ENCODE assay signal across 8 mouse cellular contexts in genomic region chr8:83914860-83915259, GRCm38 (mm10). TPM values are rescaled to one million over a fixed set of nuclear protein-coding genes. Genes with fewer than 3 reads are reported as not detected.
DNase-seq lines count a peak whose midpoint lies in the region; ATAC-seq and TF ChIP-seq lines count a peak whose summit lies in the region.

No protein-coding gene starts in this region.

- H3K4me1 ChIP-seq in hindbrain, postnatal 0 days (ENCODE audit: insufficient read depth, low read length) = peaks cover 8% of the 10 kb centered on the region; the same call in 1 of the 2 replicates
- H3K4me1 ChIP-seq in hindbrain, embryonic 12.5 days = peaks cover 13% of the 10 kb centered on the region
- H3K4me1 ChIP-seq in midbrain, embryonic 13.5 days (replicated peaks) = peaks cover 42% of the 10 kb centered on the region
- peaks cover 2% of the 10 kb centered on the region; the same call in 1 of the 2 replicates for H3K4me1 ChIP-seq in midbrain, embryonic 16.5 days (ENCODE audit: control insufficient read depth, insufficient read depth, low read length)

- H3K9me3 ChIP-seq in hindbrain, postnatal 0 days (ENCODE audit: low read length) = no peaks in the 10 kb centered on the region
- no peaks in the 10 kb centered on the region for H3K9me3 ChIP-seq in hindbrain, embryonic 12.5 days (replicated peaks)
- H3K9me3 ChIP-seq in midbrain, embryonic 13.5 days = no peaks in the 10 kb centered on the region
- H3K9me3 ChIP-seq in midbrain, embryonic 16.5 days (replicated peaks; ENCODE audit: control insufficient read depth, low read length, poor library complexity, severe bottlenecking) = no peaks in the 10 kb centered on the region

- H3K9ac ChIP-seq in hindbrain, postnatal 0 days (replicated peaks; ENCODE audit: low read length) = no peak overlapping the region
- H3K9ac ChIP-seq in hindbrain, embryonic 12.5 days = no peak overlapping the region
- H3K9ac ChIP-seq in midbrain, embryonic 13.5 days (replicated peaks) = no peak overlapping the region
- no peak overlapping the region for H3K9ac ChIP-seq in midbrain, embryonic 16.5 days (ENCODE audit: low read depth, low read length)

- WGBS in hindbrain, postnatal 0 days = 60% methylated on average over 5 of the region's 5 CpGs
- WGBS in hindbrain, embryonic 12.5 days = 58% methylated on average over 5 of the region's 5 CpGs
- WGBS in midbrain, embryonic 13.5 days = 72% methylated on average over 5 of the region's 5 CpGs
- 70% methylated on average over 5 of the region's 5 CpGs for WGBS in midbrain, embryonic 16.5 days

- H3K27me3 ChIP-seq in hindbrain, postnatal 0 days (ENCODE audit: insufficient read depth, low read length) = no peaks in the 10 kb centered on the region
- no peaks in the 10 kb centered on the region for H3K27me3 ChIP-seq in hindbrain, embryonic 12.5 days
- H3K27me3 ChIP-seq in midbrain, embryonic 13.5 days = no peaks in the 10 kb centered on the region
- no peaks in the 10 kb centered on the region for H3K27me3 ChIP-seq in midbrain, embryonic 16.5 days (ENCODE audit: control insufficient read depth, insufficient read depth, low read depth, low read length)

- peak; percentile 33; the same call in 1 of the 2 replicates for ATAC-seq in hindbrain, postnatal 0 days
- no peak for ATAC-seq in hindbrain, embryonic 12.5 days (ENCODE audit: low FRiP score)
- ATAC-seq in midbrain, embryonic 13.5 days = peak; percentile 19; the same call in 1 of the 2 replicates
- ATAC-seq in midbrain, embryonic 16.5 days = no peak

- H3K4me3 ChIP-seq in hindbrain, postnatal 0 days (ENCODE audit: low read length) = no peak overlapping the region
- no peak overlapping the region for H3K4me3 ChIP-seq in hindbrain, embryonic 12.5 days
- no peak overlapping the region for H3K4me3 ChIP-seq in midbrain, embryonic 13.5 days (replicated peaks)
- no peak overlapping the region for H3K4me3 ChIP-seq in midbrain, embryonic 16.5 days (ENCODE audit: low read depth, low read length)

- peak; percentile 52 for DNase-seq in adrenal gland, postnatal 14 days
- no peak for DNase-seq in adrenal gland, adult 2 months
- no peak for DNase-seq in hindbrain, postnatal 0 days (ENCODE audit: low spot score)
- peak; percentile 40 for DNase-seq in lung, postnatal 36 days
- no peak for DNase-seq in gastrocnemius, postnatal 10 days

- H3K36me3 ChIP-seq in hindbrain, postnatal 0 days (ENCODE audit: insufficient read depth, low read length) = peaks cover 5% of the 10 kb centered on the region; the same call in 1 of the 2 replicates
- peaks cover 25% of the 10 kb centered on the region for H3K36me3 ChIP-seq in hindbrain, embryonic 12.5 days
- peaks cover 26% of the 10 kb centered on the region for H3K36me3 ChIP-seq in midbrain, embryonic 13.5 days
- H3K36me3 ChIP-seq in midbrain, embryonic 16.5 days (ENCODE audit: control insufficient read depth, insufficient read depth, low read length) = peaks cover 5% of the 10 kb centered on the region; the same call in 1 of the 2 replicates

- H3K27ac ChIP-seq in hindbrain, postnatal 0 days = no peak overlapping the region
- no peak overlapping the region for H3K27ac ChIP-seq in hindbrain, embryonic 12.5 days
- H3K27ac ChIP-seq in midbrain, embryonic 13.5 days = no peak overlapping the region
- H3K27ac ChIP-seq in midbrain, embryonic 16.5 days (ENCODE audit: low read length) = no peak overlapping the region

- H3K4me2 ChIP-seq in hindbrain, postnatal 0 days (ENCODE audit: low read depth, low read length) = no peak overlapping the region
- no peak overlapping the region for H3K4me2 ChIP-seq in hindbrain, embryonic 12.5 days (replicated peaks)
- no peak overlapping the region for H3K4me2 ChIP-seq in midbrain, embryonic 13.5 days (replicated peaks)
- no peak overlapping the region for H3K4me2 ChIP-seq in midbrain, embryonic 16.5 days (ENCODE audit: low read length)

- TF ChIP-seq CTCF in hindbrain, postnatal 0 days (IDR thresholded peaks at IDR 0.05; ENCODE audit: low read depth) = no peak

RNA-seq across cellular contexts. Expression of gene Adgrl1, which starts 15.0 kb away (rescaled TPM):
- total RNA-seq in adrenal gland, postnatal 14 days (2021) = 63.1 and 64.1 TPM in 2 replicates
- 10 to 100 TPM; 58.4 to 97.0 TPM for total RNA-seq in adrenal gland, adult 2 months (2021)
- polyA plus RNA-seq in adrenal gland, adult 2 months (2012; rRNA removed) = 101 and 112 TPM in 2 replicates
- 393 and 469 TPM in 2 replicates for total RNA-seq in hindbrain, postnatal 0 days (2014; rRNA removed)
- polyA plus RNA-seq in hindbrain, postnatal 0 days (2015; fragmentation: Nextera tagmentation; extraction: Ambion mirVana) = 54.2 and 54.6 TPM in 2 replicates
- polyA plus RNA-seq in hindbrain, embryonic 12.5 days (2016; fragmentation: Nextera tagmentation; extraction: Ambion mirVana) = 38.7 and 41.5 TPM in 2 replicates
- 45.1 and 46.1 TPM in 2 replicates for polyA plus RNA-seq in midbrain, embryonic 13.5 days (2015; fragmentation: Nextera tagmentation; extraction: Ambion mirVana)
- polyA plus RNA-seq in midbrain, embryonic 16.5 days (2015; fragmentation: Nextera tagmentation; extraction: Ambion mirVana) = 54.8 and 59.8 TPM in 2 replicates
- 10 to 100 TPM; 19.6 to 25.2 TPM for total RNA-seq in gastrocnemius, postnatal 10 days (2021)

RNA-seq across cellular contexts. Expression of gene Gm10644, which starts 40.1 kb away (rescaled TPM):
- 1.1 and 1.4 TPM in 2 replicates for total RNA-seq in adrenal gland, postnatal 14 days (2021)
- 1 to 10 TPM; 1.7 to 1.9 TPM for total RNA-seq in adrenal gland, adult 2 months (2021)
- polyA plus RNA-seq in adrenal gland, adult 2 months (2012; rRNA removed) = 2.5 and 3.7 TPM in 2 replicates
- 0.40 and 1.7 TPM in 2 replicates for total RNA-seq in hindbrain, postnatal 0 days (2014; rRNA removed)
- 0.43 and 0.56 TPM in 2 replicates for polyA plus RNA-seq in hindbrain, postnatal 0 days (2015; fragmentation: Nextera tagmentation; extraction: Ambion mirVana)
- 1.0 and 1.1 TPM in 2 replicates for polyA plus RNA-seq in hindbrain, embryonic 12.5 days (2016; fragmentation: Nextera tagmentation; extraction: Ambion mirVana)
- 0.70 and 0.94 TPM in 2 replicates for polyA plus RNA-seq in midbrain, embryonic 13.5 days (2015; fragmentation: Nextera tagmentation; extraction: Ambion mirVana)
- polyA plus RNA-seq in midbrain, embryonic 16.5 days (2015; fragmentation: Nextera tagmentation; extraction: Ambion mirVana) = 0.58 and 0.69 TPM in 2 replicates
- total RNA-seq in gastrocnemius, postnatal 10 days (2021) = under 1 TPM in 1 of 2 experiments, not detected in 1; 0.32 TPM

RNA-seq across cellular contexts. Expression of gene Asf1b, which starts 40.4 kb away (rescaled TPM):
- 9.7 and 10.7 TPM in 2 replicates for total RNA-seq in adrenal gland, postnatal 14 days (2021)
- 1 to 10 TPM; 2.5 to 3.4 TPM for total RNA-seq in adrenal gland, adult 2 months (2021)
- 13.6 and 15.4 TPM in 2 replicates for polyA plus RNA-seq in adrenal gland, adult 2 months (2012; rRNA removed)
- total RNA-seq in hindbrain, postnatal 0 days (2014; rRNA removed) = 4.7 and 5.6 TPM in 2 replicates
- 8.3 and 10.6 TPM in 2 replicates for polyA plus RNA-seq in hindbrain, postnatal 0 days (2015; fragmentation: Nextera tagmentation; extraction: Ambion mirVana)
- polyA plus RNA-seq in hindbrain, embryonic 12.5 days (2016; fragmentation: Nextera tagmentation; extraction: Ambion mirVana) = 37.6 and 40.9 TPM in 2 replicates
- 25.0 and 25.7 TPM in 2 replicates for polyA plus RNA-seq in midbrain, embryonic 13.5 days (2015; fragmentation: Nextera tagmentation; extraction: Ambion mirVana)
- 6.1 and 6.7 TPM in 2 replicates for polyA plus RNA-seq in midbrain, embryonic 16.5 days (2015; fragmentation: Nextera tagmentation; extraction: Ambion mirVana)
- 1 to 10 TPM; 6.5 to 7.3 TPM for total RNA-seq in gastrocnemius, postnatal 10 days (2021)

RNA-seq across cellular contexts. Expression of gene Prkaca, which starts 57.9 kb away (rescaled TPM):
- 251 and 300 TPM in 2 replicates for total RNA-seq in adrenal gland, postnatal 14 days (2021)
- 100 to 1,000 TPM; 269 to 327 TPM for total RNA-seq in adrenal gland, adult 2 months (2021)
- 125 and 154 TPM in 2 replicates for polyA plus RNA-seq in adrenal gland, adult 2 months (2012; rRNA removed)
- 198 and 213 TPM in 2 replicates for total RNA-seq in hindbrain, postnatal 0 days (2014; rRNA removed)
- 257 and 268 TPM in 2 replicates for polyA plus RNA-seq in hindbrain, postnatal 0 days (2015; fragmentation: Nextera tagmentation; extraction: Ambion mirVana)
- polyA plus RNA-seq in hindbrain, embryonic 12.5 days (2016; fragmentation: Nextera tagmentation; extraction: Ambion mirVana) = 201 and 213 TPM in 2 replicates
- polyA plus RNA-seq in midbrain, embryonic 13.5 days (2015; fragmentation: Nextera tagmentation; extraction: Ambion mirVana) = 177 and 189 TPM in 2 replicates
- 225 and 231 TPM in 2 replicates for polyA plus RNA-seq in midbrain, embryonic 16.5 days (2015; fragmentation: Nextera tagmentation; extraction: Ambion mirVana)
- total RNA-seq in gastrocnemius, postnatal 10 days (2021) = 100 to 1,000 TPM; 490 to 518 TPM

Comparison
In these comparisons a context has a peak if more than half of its experiments do, and no peak if none do; other contexts are left out.
1. DNase-seq: peak in adrenal gland, postnatal 14 days (single experiment) and lung, postnatal 36 days (single experiment); none in adrenal gland, adult 2 months (single experiment), hindbrain, postnatal 0 days (single experiment) and gastrocnemius, postnatal 10 days (single experiment).
2. ATAC-seq: peak in hindbrain, postnatal 0 days (single experiment) and midbrain, embryonic 13.5 days (single experiment); none in hindbrain, embryonic 12.5 days (single experiment) and midbrain, embryonic 16.5 days (single experiment).